Mouse (Mus musculus): Measurements from ENCODE around the gene Sstr2.

DNA sequence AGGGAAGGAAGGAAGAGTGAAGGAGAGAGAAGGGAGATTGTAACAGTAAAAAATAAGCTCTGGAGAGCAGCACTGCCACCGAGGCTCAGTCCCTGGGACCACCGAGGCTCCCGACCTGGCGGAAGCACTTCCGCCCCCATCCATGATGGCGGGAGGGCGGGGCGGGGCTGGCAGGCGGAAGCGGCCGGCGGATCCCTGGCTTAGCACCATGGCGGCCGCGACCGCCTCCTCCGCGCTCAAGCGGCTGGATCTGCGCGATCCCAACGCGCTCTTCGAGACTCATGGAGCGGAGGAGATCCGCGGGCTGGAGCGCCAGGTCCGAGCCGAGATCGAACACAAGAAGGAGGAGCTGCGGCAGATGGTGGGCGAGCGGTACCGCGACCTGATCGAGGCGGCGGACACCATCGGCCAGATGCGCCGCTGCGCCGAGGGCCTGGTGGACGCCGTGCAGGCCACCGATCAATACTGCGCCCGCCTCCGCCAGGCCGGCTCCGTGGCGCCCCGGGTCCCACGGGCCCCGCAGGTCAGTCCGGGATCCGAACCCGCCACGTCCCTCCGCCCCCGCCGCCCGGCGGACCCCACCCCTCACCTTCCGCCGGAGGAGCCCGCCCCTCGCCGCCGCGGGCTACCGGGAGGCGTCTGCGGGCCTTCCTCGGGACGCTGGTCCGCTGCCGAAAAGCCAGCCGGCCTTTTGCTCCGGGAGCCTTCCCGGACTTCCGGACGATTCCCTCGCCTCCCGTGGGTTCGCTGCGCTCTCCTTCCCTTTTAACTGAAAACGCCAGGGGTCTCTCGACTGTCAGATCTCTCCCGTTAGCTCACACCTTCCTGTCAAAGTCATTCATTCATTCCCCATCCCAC is 30.4 kb downstream of the Sstr2 start, which contains the start of gene Slc39a11:
- TF ChIP-seq NRF1 (IDR thresholded peaks at IDR 0.05; ENCODE audit: insufficient read depth, low read depth, low read length, poor library complexity, severe bottlenecking) (0 out of 2 replicates have a peak, but pooled peaks have one; percentile 28), CTCF (IDR thresholded peaks at IDR 0.05 in 2 of 3, conservative IDR thresholded peaks at IDR 0.05 in 1 of 3; ENCODE audit: control insufficient read depth in 1 of 3, insufficient read depth in 1 of 3, low read depth in 2 of 3, low read length in 3 of 3, poor library complexity in 1 of 3, severe bottlenecking in 1 of 3) (no peak; a peak in 1 of 6 replicates), ZKSCAN1 (IDR thresholded peaks at IDR 0.05; ENCODE audit: low read depth, low read length) (no peak), HCFC1 (IDR thresholded peaks at IDR 0.05; ENCODE audit: low read depth, low read length) (peak; percentile 91), CHD2 (IDR thresholded peaks at IDR 0.05; ENCODE audit: low read length) (no peak), ZNF384 (IDR thresholded peaks at IDR 0.05; ENCODE audit: low read depth, low read length) (no peak), MAZ (IDR thresholded peaks at IDR 0.05; ENCODE audit: low read depth, low read length) (no peak; the same call in 1 of the 2 replicates), UBTF (IDR thresholded peaks at IDR 0.05; ENCODE audit: borderline replicate concordance, insufficient read depth, low read depth, low read length) (0 out of 2 replicates have a peak, but pooled peaks have one; percentile 40), NELFE (IDR thresholded peaks at IDR 0.05; ENCODE audit: low read depth, low read length) (peak; percentile 91), TBP (IDR thresholded peaks at IDR 0.05; ENCODE audit: low read depth, low read length) (peak; percentile 71; the same call in 1 of the 2 replicates)

Measured in MEL (cell line).